Comparison of ENCODE assay signal across 9 mouse cellular contexts in the genomic region with DNA sequence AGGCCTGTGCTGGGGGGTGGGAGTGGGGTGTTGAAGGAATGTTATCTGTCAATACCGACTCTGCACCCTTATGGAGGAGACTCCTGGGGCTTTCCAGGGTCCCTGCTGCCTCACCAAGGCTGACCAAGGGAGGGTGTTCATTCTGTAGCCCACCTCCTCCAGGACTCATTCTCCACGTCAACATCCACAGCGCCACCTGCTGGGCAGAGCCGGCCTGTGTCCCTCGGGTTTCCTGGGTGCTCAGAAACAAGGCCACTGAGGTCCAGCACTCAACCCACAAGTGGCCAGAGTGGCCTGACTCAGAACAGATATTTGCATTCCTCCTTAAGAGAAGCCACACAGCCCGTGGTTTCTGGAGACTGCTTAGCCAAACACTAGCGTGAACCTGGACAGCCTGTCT. TPM values are rescaled to one million over a fixed set of nuclear protein-coding genes. Genes with fewer than 3 reads are reported as not detected.
DNase-seq lines count a peak whose midpoint lies in the region; ATAC-seq and TF ChIP-seq lines count a peak whose summit lies in the region.
"Had no signal": no experiment of that assay in that cellular context is flagged by ENCODE, and none has a peak within 500 bp of the region (broad histone marks: within the 10 kb centered on the region; RNA-seq: fewer than 3 reads in every experiment).

No protein-coding gene starts in this region.

- no peaks in the 10 kb centered on the region for H3K9me3 ChIP-seq in forebrain, postnatal 0 days (ENCODE audit: low read length)
- H3K9me3 ChIP-seq in midbrain, embryonic 11.5 days (ENCODE audit: control insufficient read depth, low read length) = no peaks in the 10 kb centered on the region

- no peak overlapping the region for H3K4me2 ChIP-seq in forebrain, postnatal 0 days (ENCODE audit: low read depth)
- H3K4me2 ChIP-seq in midbrain, embryonic 11.5 days = no peak overlapping the region

- no peak overlapping the region for H3K9ac ChIP-seq in forebrain, postnatal 0 days
- no peak overlapping the region for H3K9ac ChIP-seq in midbrain, embryonic 11.5 days (ENCODE audit: low read length)

- intact Hi-C loops in left cerebral cortex, adult 2 months (cut with DNase I) = no loop called here

- no peak for ATAC-seq in cerebellum, adult (ENCODE audit: insufficient number of reproducible peaks, low FRiP score, low TSS enrichment)
- peak; percentile 38; the same call in 1 of the 2 replicates for ATAC-seq in forebrain, postnatal 0 days
- peak; percentile 59 for ATAC-seq in midbrain, embryonic 11.5 days (ENCODE audit: low FRiP score)

- H3K36me3 ChIP-seq in forebrain, postnatal 0 days (ENCODE audit: insufficient read depth) = no peaks in the 10 kb centered on the region
- H3K36me3 ChIP-seq in midbrain, embryonic 11.5 days (ENCODE audit: control insufficient read depth, insufficient read depth, low read length) = no peaks in the 10 kb centered on the region
- H3K36me3 ChIP-seq in testis, adult 2 months (ENCODE audit: control insufficient read depth, insufficient read depth, low read length) = no peaks in the 10 kb centered on the region
- H3K36me3 ChIP-seq: G1E had no signal

- H3K27ac ChIP-seq in forebrain, postnatal 0 days (ENCODE audit: low read depth, low read length) = no peak overlapping the region
- no peak overlapping the region for H3K27ac ChIP-seq in left cerebral cortex, adult 2 months
- H3K27ac ChIP-seq in midbrain, embryonic 11.5 days (ENCODE audit: low read depth, low read length) = peak overlapping the region; percentile 41
- no peak overlapping the region for H3K27ac ChIP-seq in testis, adult 2 months (ENCODE audit: control insufficient read depth, insufficient read depth, low read depth, low read length)

- no peak overlapping the region for H3K4me3 ChIP-seq in forebrain, postnatal 0 days (ENCODE audit: low read depth, low read length)
- no peak overlapping the region for H3K4me3 ChIP-seq in left cerebral cortex, adult 2 months
- no peak overlapping the region for H3K4me3 ChIP-seq in midbrain, embryonic 11.5 days (ENCODE audit: low read depth, low read length)
- no peak overlapping the region for H3K4me3 ChIP-seq in testis, adult 2 months (ENCODE audit: control insufficient read depth, low read depth, low read length)

- no peaks in the 10 kb centered on the region for H3K27me3 ChIP-seq in forebrain, postnatal 0 days (ENCODE audit: insufficient read depth, low read length)
- no peaks in the 10 kb centered on the region for H3K27me3 ChIP-seq in midbrain, embryonic 11.5 days (ENCODE audit: control insufficient read depth, insufficient read depth, low read length)
- H3K27me3 ChIP-seq in testis, adult 2 months (ENCODE audit: control insufficient read depth, insufficient read depth, low read length) = no peaks in the 10 kb centered on the region

- no peak for TF ChIP-seq POLR2A in testis, adult 2 months (IDR thresholded peaks at IDR 0.05; ENCODE audit: control insufficient read depth, low read depth, low read length)

- no peaks in the 10 kb centered on the region for H3K4me1 ChIP-seq in forebrain, postnatal 0 days (ENCODE audit: insufficient read depth)
- H3K4me1 ChIP-seq in midbrain, embryonic 11.5 days (ENCODE audit: control insufficient read depth, insufficient read depth, low read length) = no peaks in the 10 kb centered on the region; the same call in 1 of the 2 replicates
- no peaks in the 10 kb centered on the region; the same call in 1 of the 2 replicates for H3K4me1 ChIP-seq in testis, adult 2 months (ENCODE audit: control insufficient read depth, insufficient read depth, low read length)

- WGBS in forebrain, postnatal 0 days = 20% methylated on average over 7 of the region's 7 CpGs
- 21% methylated on average over 7 of the region's 7 CpGs for WGBS in midbrain, embryonic 11.5 days

- TF ChIP-seq CTCF in forebrain, postnatal 0 days (IDR thresholded peaks at IDR 0.05; ENCODE audit: low read depth) = peak; percentile 82
- TF ChIP-seq CTCF in left cerebral cortex, adult 2 months (IDR thresholded peaks at IDR 0.05) = peak; percentile 77
- peak; percentile 94 for TF ChIP-seq CTCF in testis, adult 2 months (IDR thresholded peaks at IDR 0.05; ENCODE audit: control insufficient read depth, insufficient read depth, insufficient replicate concordance, low read depth, low read length)

- peak; percentile 49 for DNase-seq in cerebellum, adult 11 months
- peak; percentile 42 for DNase-seq in 416B (ENCODE audit: low read depth)
- peak; percentile 63 for DNase-seq in brain, adult 2 months (ENCODE audit: low read depth, low spot score)
- DNase-seq in forebrain, postnatal 0 days = peak; percentile 80
- DNase-seq in left cerebral cortex, adult 2 months (ENCODE audit: extremely low spot score in 1 of 2, low spot score in 2 of 2) = peak in 1 of 2 experiments; percentile 71
- peak; percentile 96 for DNase-seq in midbrain, embryonic 11.5 days (ENCODE audit: low spot score, missing footprints)

RNA-seq across cellular contexts. Expression of gene Rpl38, which starts 10.6 kb away (rescaled TPM):
- 1,173 and 2,728 TPM in 2 replicates for total RNA-seq in forebrain, postnatal 0 days (2014; rRNA removed)
- 1,003 and 1,434 TPM in 2 replicates for polyA plus RNA-seq in forebrain, postnatal 0 days (2015; fragmentation: Nextera tagmentation; extraction: Ambion mirVana)
- 100 to 1,000 TPM; 817 to 866 TPM for total RNA-seq in left cerebral cortex, adult 2 months (2021)
- 839 and 977 TPM in 2 replicates for polyA plus RNA-seq in midbrain, embryonic 11.5 days (2014; fragmentation: Nextera tagmentation; extraction: Ambion mirVana)
- 600 and 645 TPM in 2 replicates for polyA plus RNA-seq in testis, adult 2 months (2012; rRNA removed)

RNA-seq across cellular contexts. Expression of gene Ttyh2, which starts 17.5 kb away (rescaled TPM):
- 26.6 and 29.9 TPM in 2 replicates for total RNA-seq in forebrain, postnatal 0 days (2014; rRNA removed)
- polyA plus RNA-seq in forebrain, postnatal 0 days (2015; fragmentation: Nextera tagmentation; extraction: Ambion mirVana) = 24.4 and 26.4 TPM in 2 replicates
- total RNA-seq in left cerebral cortex, adult 2 months (2021) = 10 to 100 TPM; 18.5 to 18.6 TPM
- polyA plus RNA-seq in midbrain, embryonic 11.5 days (2014; fragmentation: Nextera tagmentation; extraction: Ambion mirVana) = 11.0 and 11.4 TPM in 2 replicates
- polyA plus RNA-seq in testis, adult 2 months (2012; rRNA removed) = 13.9 and 15.2 TPM in 2 replicates
